Mouse (Mus musculus): ENCODE data around the gene Nudt3. TPM values are rescaled to one million over a fixed set of nuclear protein-coding genes. Genes with fewer than 3 reads are reported as not detected.
A peak's percentile ranks its signal among the peaks of the same experiment; 100 is the strongest.

Gene Nudt3
- total RNA-seq, 1 experiment from 2014 or later, result 194 TPM

DNA sequence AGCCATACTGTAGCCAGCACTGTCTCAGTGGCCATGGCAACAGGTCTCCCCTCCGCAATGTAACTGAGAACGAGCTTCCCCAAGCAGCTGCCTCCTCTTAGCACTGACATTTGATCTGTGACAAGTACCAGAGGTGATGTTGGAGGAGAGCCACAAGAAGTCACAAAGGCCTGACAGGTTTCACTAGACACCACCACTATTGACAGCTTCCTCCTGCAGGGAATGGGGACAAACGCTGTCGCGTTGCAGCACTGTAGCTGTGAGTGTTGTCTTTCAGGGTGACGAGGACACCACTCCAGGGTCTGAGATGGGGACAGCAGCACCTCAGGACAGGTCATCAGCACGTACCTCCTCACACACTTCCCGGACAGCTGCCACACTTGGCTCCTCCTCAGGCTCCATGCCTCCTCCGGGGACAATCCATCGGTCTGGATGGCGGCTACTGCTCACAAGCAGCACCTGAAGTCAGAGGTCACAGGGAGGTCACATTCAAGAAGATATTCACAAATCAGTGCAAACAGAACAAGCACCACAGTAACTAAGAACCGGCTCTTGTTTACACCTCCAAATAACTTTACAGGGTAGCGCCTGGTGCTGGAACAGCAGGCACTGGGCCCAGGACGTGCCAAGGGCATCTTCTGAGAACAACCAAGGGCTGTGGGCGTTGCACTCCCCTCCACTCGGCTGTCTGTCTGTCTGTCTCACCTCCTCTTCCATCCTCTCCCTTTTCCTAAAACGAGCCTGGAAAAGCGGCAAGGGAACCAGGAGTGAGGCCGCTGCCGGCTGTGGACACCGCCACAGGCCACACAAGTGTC, 26.7 kb downstream of the Nudt3 start:
- no peak for DNase-seq

DNA sequence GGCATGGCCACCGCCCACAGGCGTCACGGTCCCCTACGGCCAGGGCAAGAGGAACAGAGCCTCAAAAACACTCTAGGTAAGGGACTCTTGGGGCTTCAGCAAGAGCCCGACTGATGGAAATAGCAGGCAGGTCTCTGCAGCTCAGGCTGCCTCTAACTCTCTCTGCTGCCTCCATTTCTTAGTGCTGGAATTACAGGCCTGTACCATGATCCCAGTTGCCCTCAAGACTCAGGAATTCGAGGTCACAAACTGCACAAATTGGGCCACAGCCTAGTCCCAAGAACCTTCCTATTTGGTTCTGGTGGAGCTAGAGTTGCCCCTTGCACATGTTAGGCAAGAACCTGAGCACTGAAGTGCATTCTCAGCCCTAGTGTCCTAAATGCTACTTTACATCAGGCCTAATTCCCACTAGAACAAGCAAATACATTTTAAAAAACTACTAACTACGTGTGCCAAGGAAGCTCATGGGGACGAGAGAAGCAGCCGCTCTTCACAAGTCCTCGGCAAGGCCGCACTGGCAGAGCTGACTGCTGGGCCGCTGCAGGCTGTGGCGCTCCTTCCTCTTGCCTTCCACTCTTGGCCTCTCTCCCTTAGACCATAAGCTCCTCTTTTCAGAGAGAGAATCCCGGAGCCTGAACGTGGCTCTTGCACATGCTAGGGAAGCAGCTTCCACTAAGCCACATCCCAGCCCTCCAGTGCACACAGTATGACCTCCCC, 27.5 kb downstream of the Nudt3 start:
- DNase-seq, result no peak

DNA sequence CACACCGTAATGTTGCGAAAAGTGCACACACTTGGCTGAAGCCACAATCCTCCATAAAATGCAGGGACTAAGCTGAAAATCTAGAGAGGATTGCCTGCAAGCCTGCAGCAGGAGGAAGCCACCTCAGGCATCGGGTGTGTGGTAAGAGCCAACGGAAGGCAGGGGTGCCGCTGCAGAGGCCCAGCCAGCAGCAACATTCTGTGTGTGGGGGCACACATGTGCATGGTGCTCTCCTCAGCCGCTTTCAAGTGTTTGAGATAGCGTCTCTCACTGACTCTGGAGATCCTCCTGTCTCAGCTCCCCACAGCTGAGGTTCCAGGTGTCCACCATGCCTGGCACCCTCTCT, 30.8 kb downstream of the Nudt3 start:
- DNase-seq, result no peak

DNA sequence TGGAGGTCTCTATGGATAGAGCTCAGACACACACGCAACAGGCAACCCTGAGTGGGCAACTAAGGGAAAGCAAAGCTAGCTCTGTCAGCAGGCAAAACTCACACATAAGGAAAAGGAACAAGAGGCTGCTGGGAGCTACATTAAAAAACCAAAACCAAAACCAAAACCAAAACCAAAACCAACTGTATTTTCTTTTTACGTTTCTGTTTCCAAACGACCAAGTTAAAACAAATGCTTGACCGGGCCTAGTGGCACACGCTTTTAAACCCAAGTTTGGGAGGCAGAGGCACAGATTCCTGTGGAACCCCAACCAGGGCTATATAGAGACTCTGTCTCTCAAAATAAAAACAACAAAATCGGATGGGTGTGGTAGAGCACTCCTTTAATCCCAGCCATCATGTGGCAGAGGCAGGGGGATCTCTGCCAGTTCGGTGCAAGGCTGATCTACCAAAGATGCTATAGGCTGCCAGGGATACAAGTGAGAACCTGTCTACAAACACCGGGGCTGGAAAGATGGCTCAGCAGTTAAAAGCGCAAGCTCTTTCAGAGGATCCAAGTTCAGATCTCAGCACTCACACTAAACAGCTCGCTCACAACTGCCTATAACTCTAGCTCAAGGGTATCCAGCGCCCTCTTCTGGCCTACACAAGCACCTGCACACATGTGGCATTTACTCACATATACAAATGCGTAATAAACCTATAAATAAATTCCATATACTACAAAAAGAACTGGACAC, 31.3 kb downstream of the Nudt3 start:
- DNase-seq, result no peak

DNA sequence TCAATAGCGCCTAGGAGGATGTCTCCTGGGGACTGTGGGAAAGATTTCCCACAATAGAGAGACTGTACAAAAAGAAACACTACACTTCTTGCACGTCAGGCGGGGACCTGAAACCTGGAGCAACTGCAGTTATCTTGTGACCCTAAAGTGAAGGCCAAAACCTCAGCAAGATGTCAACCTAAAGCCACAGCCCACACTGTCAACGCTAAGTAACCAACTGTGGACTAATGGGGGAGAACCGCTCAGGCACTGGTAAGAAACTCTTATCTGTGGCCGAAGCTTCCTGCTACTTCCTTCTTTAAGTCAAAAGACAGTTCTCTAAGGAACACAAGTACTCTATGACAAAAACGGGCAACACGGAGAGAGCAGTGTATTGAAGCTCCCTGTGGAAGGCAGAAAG, 35.1 kb downstream of the Nudt3 start:
- DNase-seq, result no peak

DNA sequence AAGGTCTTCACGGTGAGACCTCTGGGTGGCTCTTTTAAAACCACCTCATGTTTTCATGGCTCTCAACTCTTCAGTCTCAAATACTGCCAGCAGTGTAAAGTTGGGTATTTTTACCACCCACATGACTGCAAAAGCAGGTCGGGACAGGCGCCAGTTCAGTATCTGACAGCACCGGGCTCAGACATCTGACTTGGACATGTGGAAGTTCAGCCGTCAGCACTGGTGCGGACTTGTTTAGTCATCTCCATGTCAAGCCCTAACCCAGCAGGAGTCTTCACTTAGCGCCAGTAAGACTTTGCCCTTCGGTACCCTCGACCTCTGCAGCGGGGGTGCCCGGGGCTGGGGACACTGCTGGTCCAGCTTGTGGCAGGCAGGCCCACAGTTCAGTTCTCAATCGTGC, 36.0 kb downstream of the Nudt3 start:
- DNase-seq, result no peak

DNA sequence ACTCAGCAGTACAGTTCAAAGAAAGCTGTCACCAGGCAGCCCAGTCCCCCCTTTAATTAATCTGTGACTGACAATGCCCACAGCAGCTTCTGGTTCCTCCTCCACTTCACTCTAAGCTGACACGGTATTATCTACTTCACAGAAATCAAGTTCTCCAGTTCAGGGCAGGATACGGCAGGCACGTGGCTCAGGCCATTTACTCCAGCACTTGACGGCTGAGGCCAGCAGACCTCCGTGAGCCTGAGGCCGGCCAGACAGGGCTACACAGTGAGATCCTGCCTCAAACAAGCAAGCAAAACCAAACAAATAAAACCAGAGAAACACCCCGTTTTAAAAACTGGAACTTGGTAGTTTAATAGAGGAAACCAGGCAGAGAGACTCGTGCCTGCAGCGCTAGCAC, 36.6 kb downstream of the Nudt3 start:
- no peak for DNase-seq

DNA sequence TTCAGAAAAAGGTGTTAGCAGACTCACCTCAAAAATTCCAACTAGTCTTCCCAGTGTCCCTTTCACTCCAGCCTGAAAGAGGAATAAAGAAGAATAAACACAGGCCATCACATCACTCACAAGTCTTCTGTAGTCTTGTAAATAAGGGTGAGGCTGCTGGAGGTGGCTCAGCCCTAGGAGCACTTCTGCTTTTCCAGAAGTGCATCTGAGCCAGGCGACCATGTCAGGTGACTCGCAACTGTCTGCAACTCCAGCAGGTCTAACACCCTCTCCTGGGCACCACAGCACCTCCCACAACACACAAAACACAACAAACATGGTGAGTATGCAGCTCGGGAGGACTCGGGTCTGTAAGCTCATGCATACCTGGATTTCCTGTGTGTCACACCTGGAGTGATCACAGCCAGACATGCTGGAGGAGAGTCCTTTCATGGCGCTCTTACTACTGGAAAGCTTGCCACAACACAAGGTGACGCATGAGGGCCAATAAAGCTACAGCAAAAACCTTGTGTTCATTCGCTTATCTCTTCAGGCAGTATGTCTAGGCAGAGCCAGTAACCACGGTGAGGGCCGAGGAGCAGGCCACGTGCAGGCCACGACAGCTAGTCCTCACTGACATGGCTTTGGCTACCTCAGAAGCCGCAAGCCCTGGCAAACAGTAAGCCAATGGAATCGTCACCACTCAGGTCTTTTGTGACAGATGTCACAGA, 40.0 kb downstream of the Nudt3 start:
- no peak for DNase-seq

DNA sequence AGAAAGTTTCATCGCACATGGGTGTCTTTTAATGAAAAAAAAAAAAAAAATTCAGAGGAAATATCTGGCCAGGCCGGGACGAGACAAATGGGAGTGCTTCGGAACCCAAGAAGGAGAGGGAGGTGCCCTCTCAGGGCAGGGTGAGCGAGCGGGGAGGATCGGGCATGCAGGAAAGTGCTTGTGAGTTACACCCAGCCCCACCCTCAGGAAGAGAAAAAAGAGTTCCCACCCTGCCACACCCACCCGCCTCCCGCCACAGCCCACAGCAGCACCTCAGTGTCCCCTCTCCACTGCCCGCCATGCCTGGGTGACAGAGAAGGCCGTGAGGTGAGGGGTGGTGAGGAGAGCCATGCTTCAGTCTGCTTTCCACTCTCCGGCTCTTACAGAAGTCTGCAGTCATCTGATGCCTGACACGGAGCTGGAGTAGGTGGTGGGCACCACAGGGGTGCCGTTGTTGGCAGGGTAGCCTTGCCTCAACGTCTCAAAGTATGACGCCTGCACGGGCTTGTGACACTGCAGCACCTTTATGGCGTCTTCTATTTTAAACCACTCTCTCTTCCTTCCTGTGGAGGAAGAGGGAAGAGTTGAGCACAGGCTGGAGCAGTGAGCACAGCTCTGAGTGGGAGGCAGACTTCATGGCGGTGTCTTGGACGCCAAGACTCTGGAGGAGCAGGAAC, 42.8 kb downstream of the Nudt3 start:
- DNase-seq, result no peak

DNA sequence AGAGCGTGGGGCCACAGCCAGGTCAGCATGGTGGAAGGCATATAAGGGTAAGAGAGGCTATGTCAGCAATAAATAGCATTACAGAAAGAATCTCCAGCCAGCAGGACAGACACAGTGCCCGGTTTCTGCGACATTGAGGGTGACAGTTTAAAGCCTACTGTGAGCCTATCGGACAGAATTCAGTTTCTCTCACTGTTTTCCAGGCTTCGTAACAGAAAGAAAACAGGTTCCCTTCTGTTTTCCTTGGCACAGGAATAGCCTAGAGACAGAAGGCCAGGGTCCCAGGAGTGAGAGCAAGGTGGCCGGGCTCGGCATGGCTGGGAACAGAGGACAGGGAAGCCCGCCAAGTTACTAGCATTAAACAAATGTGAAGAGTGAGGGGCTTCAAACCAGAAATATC, 43.5 kb downstream of the Nudt3 start:
- no peak for DNase-seq

DNA sequence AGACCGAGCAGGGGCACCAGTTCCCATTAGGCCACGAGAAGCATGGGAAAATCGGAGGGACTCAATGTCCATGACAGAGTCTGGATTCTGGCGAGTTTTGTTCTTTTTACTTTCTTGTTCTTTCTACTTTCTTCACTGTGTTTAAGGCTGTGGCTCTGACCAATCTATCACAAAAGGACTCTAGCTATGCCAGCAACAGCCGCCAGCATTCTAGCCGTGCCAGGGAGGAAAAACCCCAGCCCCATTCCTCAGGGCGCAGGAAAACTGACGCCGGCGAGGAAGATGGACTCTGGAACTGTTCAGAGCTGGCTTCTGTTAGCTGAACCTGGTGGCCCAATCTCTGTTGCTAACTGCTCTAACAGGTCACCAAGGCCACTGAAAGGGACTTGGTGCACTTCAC, 44.8 kb downstream of the Nudt3 start:
- DNase-seq, result no peak

DNA sequence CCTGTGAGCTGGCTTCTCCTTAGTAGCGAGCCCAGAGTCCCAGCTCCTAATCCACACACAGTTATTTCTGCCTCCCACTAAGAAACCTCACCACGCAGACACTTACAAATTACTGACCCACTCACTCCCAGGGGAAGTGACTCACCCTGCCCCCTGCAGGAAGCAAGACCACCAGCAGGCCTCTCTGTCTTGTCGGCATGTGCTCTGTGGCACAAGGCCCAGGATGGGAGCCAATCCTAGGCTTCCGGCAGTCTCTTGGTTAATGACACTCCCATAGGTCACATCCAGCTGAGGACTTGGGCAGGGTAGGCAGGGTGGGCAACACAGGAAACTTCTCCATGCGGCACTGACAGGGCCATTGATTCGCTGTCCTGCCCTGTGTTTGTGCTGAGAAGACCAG, 45.8 kb downstream of the Nudt3 start:
- DNase-seq, result no peak

DNA sequence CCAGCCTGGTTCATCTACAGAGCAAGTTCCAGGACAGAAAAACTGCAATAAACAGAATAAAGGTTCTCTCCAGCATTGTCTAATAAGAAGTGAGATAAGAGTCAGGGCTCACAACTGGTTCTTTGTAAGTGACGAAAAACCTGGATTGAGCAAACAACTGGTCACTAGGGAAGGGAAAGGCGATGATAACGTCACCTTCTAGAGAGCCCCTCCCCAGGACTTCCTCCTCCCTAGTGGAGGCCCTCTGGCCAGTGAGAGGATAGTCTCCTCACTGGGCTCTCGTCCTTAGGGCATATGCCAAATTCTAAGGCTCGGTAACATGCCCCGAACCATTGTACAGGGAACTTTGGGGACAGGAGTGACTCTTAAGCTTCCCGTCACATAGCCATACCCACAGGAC, 47.2 kb downstream of the Nudt3 start:
- DNase-seq, result no peak

DNA sequence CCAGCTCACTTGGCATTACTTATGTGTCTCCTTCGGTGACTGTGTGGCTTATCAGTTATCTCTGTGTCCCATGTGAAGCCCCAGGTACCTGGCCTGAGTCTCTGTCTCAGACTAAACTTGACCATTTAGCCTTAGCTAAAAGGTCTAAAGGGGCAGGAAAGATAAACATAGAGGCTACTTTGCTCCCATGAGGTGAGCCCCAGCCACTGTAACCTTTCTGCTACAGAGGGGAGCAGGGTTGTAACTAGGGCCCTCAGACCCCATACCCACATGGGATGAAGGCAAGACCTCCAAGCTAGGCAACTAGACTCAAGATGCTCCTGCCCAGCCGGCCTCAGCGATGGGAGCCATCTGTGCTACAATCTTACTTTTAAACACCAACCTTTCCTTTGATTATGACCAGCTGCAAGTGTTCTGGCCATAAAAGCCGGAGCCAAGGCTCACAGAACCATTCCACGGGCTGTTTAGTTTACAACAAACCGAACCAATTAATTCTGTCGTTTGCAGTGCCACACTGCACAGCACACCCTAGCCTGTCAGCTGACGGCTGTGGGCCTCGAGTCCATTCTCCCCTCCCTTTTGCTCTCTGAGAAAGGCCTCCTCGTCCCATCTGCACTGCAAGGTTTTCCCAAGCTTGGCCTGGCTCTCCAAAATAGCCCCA, 48.0 kb downstream of the Nudt3 start:
- no peak for DNase-seq

DNA sequence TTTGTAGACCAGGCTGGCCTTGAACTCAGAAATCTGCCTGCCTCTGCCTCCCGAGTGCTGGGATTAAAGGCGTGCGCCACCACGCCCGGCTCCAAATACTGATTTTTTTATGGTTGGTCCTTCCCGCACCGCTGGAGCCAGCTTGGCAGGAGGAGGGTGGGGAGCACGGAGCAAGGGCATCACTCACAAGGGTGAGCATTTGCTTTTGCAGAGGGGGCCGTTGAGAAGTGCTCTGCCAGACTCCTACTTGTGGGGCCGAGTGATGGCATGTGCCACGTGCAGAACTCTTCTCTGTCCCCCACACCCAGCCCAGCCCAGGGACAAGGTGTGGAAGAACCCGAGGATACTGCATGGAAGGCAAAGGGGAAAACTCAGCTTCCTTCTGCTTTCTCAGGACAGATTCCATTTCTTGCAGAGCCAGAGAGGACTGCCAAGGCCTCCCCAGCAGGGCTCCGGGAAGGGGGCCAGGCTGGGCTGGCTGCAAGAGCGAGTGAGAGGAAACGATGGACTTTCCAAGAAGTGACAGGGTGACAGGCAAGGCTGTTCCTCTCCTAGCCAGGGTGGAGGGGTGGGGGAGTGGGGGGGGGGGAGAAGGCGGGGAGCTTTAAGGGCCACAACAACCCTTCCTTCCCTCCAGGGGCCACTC, 48.7 kb downstream of the Nudt3 start:
- peak; percentile 76 for DNase-seq

DNA sequence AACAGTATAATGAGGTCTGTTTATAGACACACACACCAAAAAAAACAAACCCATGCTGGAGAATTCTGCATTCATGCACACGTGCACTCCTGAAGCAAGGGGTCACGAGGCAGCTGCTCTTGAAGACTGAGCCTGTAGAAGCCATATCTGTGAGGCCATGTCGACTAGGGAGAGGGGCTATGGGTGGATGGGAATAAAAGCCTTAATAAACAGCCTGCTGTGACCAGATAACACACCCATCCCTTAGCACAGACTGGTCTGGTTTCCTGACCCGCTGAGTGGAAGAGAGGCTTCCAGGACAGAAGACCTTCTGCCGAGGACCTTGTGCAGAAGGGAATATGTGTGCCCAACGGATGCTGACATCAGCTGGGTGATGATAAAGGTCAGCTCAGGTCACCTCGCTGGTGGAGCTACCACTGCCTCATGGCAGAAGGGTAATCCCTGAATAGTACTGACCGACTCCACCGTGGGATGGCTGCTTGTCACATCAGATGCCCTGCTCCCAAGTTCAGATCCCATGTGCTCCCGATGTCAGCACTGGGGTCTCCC, 49.4 kb downstream of the Nudt3 start:
- no peak for DNase-seq

DNA sequence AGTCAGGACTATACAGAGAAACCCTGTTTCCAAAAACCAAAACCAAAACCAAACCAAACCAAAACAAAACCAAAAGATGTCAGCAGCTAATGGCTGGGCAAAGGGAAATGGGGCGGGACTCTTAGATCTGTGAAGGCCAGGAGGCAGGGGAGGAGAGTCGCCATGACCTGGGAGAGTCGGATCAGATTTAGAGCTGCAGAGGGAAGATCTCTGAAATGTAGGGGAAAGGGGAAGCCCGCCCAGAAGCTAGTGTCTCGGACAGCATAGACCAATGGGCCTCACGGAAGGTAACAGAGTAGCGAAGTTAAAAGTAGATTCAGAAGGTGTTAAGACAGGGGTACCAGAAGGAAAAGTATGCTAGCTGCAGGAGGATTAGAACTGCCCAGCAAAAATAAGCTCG, 52.0 kb downstream of the Nudt3 start:
- DNase-seq, result no peak

DNA sequence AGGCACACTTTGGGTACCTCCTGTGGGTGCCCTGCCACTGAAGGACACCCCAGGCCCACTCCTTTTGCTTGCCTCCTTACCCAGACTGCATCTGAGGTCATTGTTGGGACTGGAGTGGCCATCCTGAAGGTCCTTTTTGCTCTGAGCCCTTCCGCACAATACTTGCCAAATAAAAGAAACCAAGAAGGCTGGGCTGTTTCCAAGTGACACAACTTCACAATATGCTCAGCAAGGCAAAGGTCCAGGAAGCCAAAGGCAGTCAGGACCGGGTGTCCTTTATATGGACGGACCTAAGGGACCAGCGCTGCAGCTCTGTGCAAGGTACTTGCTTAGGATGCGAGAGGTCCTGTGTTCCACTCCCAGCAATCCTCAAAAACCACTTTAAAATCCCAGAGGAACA, 55.1 kb downstream of the Nudt3 start:
- no peak for DNase-seq

DNA sequence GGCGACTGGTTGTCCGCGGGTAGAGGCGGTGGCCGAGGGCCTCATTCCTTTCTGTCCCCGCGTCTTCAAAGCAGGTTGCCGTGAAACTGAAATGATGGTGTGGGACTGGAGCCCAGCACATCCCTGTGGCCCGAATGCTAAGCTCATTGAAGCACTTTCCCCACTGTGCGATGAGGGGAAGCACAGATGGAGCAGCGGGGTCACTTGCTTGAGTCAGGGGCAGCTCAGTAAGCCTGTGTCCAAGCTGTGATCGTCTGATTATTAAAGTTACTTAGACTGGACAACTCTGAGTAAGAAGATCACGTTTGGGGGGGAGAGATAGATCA, 57.4 kb downstream of the Nudt3 start:
- DNase-seq, result no peak

DNA sequence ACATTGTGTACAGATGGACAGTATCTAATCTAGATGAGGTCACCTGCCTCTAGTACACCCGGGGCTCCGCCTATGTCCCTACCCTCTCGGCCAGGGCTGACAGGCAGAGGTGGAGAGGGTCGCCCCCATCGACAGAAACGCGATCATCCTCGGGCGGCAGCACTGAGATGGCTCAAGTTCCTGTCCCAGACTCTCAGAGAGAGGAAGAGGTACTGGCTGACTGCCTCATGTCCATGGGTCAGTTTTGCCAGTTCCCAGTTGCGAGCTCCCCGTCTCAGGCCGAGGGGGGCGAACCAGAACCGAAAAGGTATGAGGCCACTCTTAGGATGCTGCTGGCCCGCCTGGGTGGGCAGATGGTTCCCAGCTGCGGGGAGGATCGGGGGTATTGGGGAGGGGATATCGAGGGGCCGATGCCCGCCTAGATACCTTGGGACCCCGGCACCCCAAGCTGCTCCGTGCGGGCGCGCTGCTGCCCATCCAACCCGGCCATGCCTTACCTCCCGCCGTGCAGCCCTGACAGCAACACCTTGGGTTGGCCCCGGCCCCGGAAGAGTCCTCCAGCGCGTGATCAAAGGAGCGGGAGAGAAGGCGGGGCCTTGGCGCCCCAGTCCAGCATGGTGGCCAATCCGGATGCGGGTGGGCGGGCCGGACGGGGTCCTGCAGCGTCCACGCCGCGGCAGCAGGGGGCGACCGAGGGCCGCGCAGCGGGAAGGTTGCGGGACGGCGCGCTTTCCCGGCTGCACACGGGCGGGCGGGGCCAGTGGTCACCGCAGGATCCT, 57.9 kb downstream of the Nudt3 start, which contains the start of gene AI413582:
Gene AI413582, minus strand, starts transcription at position 594 of the 779 bp plus-strand sequence.
- peak; percentile 98 for DNase-seq

All from adrenal gland, postnatal 25 days (tissue).